Mouse (Mus musculus) brain, embryonic 14.5 days (tissue): ENCODE measurements around the gene Slc12a4.

ENCODE experiments used
- CTCF ChIP-seq: fragments of 200-500 bp; IDR thresholded peaks from 2 replicates; pipeline ENCODE4 v1.5.1; 2012; ENCODE audit warnings: inconsistent platforms, mild to moderate bottlenecking, moderate library complexity, borderline replicate concordance; ENCODE audit not compliant: insufficient read depth, insufficient read length; ENCODE audit errors: extremely low read depth
- POLR2A ChIP-seq: fragments of 200-500 bp; IDR thresholded peaks from 2 replicates; pipeline ENCODE4 v1.6.1; 2012; ENCODE audit warnings: mild to moderate bottlenecking, inconsistent platforms, borderline replicate concordance; ENCODE audit not compliant: poor library complexity, insufficient read depth, insufficient read length, severe bottlenecking; ENCODE audit errors: extremely low read depth

- TF ChIP-seq POLR2A (no peak), CTCF (no peak)
These were observed 22.6 kb upstream of the Slc12a4 start for GRCm38 (mm10) chr8:105988546-105988945.
